Mouse (Mus musculus): Measurements from ENCODE around the gene Gdap2. TPM values are rescaled to one million over a fixed set of nuclear protein-coding genes. Genes with fewer than 3 reads are reported as not detected.

Gene Gdap2
- polyA plus RNA-seq, 1 experiment from 2014 or later = 33.1 TPM

DNA sequence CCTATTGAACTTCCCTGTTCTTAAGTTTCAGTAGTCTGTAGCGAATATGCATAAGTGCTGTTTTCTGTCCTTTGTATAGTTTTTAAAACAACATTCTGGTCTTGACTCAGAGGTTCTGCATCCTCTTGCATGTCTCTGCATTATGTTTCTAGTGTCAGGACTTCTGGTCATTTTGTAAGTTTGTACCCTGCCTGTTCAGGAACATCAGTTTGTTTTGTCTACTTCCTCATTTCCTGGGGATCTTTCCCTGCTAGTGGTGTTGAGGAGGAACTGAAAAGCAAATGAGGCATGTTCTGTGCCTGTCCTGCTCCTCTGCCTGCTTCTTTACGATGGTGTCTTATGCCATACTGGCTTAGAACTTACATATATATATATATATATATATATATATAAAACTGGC is 13.8 kb downstream of the Gdap2 start:
- Histone ChIP-seq H3K4me2 (ENCODE audit: low read depth, low read length, severe bottlenecking) (no peak overlapping the region), H3K9ac (ENCODE audit: low read length) (no peak overlapping the region), H3K36me3 (ENCODE audit: control insufficient read depth, insufficient read depth, low read length) (no peaks in the 10 kb centered on the region; the same call in 1 of the 2 replicates), H3K27ac (ENCODE audit: low read depth, low read length) (no peak overlapping the region), H3K9me3 (ENCODE audit: control insufficient read depth, low read length) (no peaks in the 10 kb centered on the region), H3K4me3 (ENCODE audit: low read depth, low read length) (no peak overlapping the region), H3K4me1 (replicated peaks; ENCODE audit: control insufficient read depth, insufficient read depth, low read length) (no peaks in the 10 kb centered on the region), H3K27me3 (ENCODE audit: control insufficient read depth, insufficient read depth, low read length) (no peaks in the 10 kb centered on the region)
- 87% methylated on average over 2 of the region's 2 CpGs for WGBS
- DNase-seq (ENCODE audit: low spot score) = no peak
- ATAC-seq (replicated peaks; ENCODE audit: low FRiP score) = no peak

DNA sequence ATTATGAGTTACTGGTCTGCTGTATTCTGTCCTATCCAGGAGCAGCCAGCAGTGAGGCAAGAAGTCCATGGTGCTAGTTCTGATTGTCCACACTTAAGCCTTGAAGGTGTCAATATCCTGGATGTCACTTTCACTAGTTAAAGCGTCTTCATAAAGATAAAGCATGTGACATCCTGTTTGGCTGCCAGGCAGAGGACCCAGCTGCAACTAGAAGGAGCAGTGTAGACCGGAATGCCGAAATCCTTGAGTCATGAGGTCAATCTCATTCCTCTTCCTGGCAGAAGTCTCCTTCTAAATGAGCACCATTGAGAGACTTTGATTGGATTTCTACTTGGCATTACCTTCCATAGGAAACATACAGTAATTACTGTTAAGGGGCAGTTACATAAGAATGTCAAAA is 18.3 kb downstream of the Gdap2 start:
- 89% methylated on average over 3 of the region's 3 CpGs for WGBS
- H3K27me3 ChIP-seq (ENCODE audit: control insufficient read depth, insufficient read depth, low read length) = no peaks in the 10 kb centered on the region
- ATAC-seq (replicated peaks; ENCODE audit: low FRiP score) (no peak), DNase-seq (ENCODE audit: low spot score) (no peak)
- H3K36me3 ChIP-seq (ENCODE audit: control insufficient read depth, insufficient read depth, low read length) = no peaks in the 10 kb centered on the region; the same call in 1 of the 2 replicates
- H3K4me3 ChIP-seq (ENCODE audit: low read depth, low read length) = no peak overlapping the region
- H3K4me2 ChIP-seq (ENCODE audit: low read depth, low read length, severe bottlenecking) = no peak overlapping the region
- H3K9ac ChIP-seq (ENCODE audit: low read length) = no peak overlapping the region
- H3K4me1 ChIP-seq (replicated peaks; ENCODE audit: control insufficient read depth, insufficient read depth, low read length) = no peaks in the 10 kb centered on the region
- H3K27ac ChIP-seq (ENCODE audit: low read depth, low read length) = no peak overlapping the region
- no peaks in the 10 kb centered on the region for H3K9me3 ChIP-seq (ENCODE audit: control insufficient read depth, low read length)

DNA sequence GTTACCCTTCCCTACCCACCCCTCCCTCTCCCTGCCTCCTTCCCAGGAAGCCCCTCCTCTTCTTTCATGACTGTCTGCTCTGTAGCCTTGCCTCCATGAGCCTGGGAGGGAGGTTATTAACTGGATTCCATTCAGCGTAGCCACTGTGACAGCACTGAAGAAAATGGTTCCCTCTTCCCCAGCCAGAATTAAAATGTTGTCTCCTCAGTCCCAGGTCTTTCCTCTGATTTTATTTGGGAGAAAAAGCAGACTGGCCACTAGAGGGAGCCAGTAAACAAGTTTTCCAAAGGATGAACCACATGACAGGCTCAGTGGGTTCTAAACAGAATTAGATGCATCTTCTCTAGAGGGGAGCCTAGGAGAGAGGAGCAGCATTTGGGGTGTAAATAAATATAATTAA is 27.3 kb downstream of the Gdap2 start:
- H3K9ac ChIP-seq (ENCODE audit: low read length) = no peak overlapping the region
- peak; percentile 63; the same call in 1 of the 2 replicates for ATAC-seq (replicated peaks; ENCODE audit: low FRiP score)
- H3K36me3 ChIP-seq (ENCODE audit: control insufficient read depth, insufficient read depth, low read length) = no peaks in the 10 kb centered on the region
- no peak overlapping the region for H3K4me3 ChIP-seq (ENCODE audit: low read depth, low read length)
- H3K27me3 ChIP-seq (ENCODE audit: control insufficient read depth, insufficient read depth, low read length) = no peaks in the 10 kb centered on the region
- no peaks in the 10 kb centered on the region for H3K9me3 ChIP-seq (ENCODE audit: control insufficient read depth, low read length)
- no peak overlapping the region for H3K27ac ChIP-seq (ENCODE audit: low read depth, low read length)
- peak; percentile 63 for DNase-seq (ENCODE audit: low spot score)
- H3K4me2 ChIP-seq (ENCODE audit: low read depth, low read length, severe bottlenecking) = no peak overlapping the region
- no peaks in the 10 kb centered on the region for H3K4me1 ChIP-seq (replicated peaks; ENCODE audit: control insufficient read depth, insufficient read depth, low read length)
- 44% methylated on average over 1 of the region's 1 CpGs for WGBS

DNA sequence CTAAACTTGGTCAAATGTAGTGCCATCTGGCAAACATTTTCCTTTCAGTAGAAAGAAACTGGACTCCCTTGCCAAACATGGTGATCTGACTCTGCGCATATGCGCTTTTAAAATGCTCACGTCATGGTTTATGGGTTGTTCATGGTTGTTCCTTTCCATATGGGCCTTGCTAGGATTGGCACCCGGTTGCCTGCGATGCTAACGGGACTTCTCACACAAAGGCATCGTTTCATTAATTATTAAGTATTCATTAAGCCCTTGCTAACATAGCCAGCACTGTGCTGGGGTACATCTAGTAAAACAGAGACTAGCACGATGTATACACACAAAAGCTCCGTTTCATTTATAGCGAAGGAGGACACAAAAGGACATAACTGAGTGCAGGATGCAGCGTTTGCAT is 27.7 kb downstream of the Gdap2 start:
- no peaks in the 10 kb centered on the region for H3K4me1 ChIP-seq (replicated peaks; ENCODE audit: control insufficient read depth, insufficient read depth, low read length)
- H3K27ac ChIP-seq (ENCODE audit: low read depth, low read length) = no peak overlapping the region
- no peaks in the 10 kb centered on the region for H3K27me3 ChIP-seq (ENCODE audit: control insufficient read depth, insufficient read depth, low read length)
- ATAC-seq (replicated peaks; ENCODE audit: low FRiP score) (no peak), DNase-seq (ENCODE audit: low spot score) (no peak)
- no peaks in the 10 kb centered on the region for H3K9me3 ChIP-seq (ENCODE audit: control insufficient read depth, low read length)
- 84% methylated on average over 11 of the region's 11 CpGs for WGBS
- H3K4me3 ChIP-seq (ENCODE audit: low read depth, low read length) = no peak overlapping the region
- H3K9ac ChIP-seq (ENCODE audit: low read length) = no peak overlapping the region
- no peaks in the 10 kb centered on the region for H3K36me3 ChIP-seq (ENCODE audit: control insufficient read depth, insufficient read depth, low read length)
- no peak overlapping the region for H3K4me2 ChIP-seq (ENCODE audit: low read depth, low read length, severe bottlenecking)

DNA sequence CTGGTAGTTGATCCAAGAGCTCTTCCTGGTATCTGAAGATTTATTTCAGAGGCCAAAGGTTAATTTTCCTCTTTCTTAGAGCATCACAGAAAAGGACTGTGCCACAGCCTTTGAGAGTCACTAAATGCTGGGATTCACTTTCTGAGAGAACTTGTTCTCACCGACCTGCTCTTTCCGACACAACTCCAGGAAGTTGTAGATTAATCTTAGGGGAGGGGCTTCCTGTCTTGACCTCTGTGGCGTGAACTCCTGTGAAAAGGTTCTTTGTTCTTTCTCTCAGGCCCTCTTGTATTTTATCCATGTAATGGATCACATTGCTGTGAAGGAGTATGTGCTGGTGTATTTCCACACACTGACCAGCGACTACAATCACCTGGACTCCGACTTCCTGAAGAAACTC is 32.0 kb downstream of the Gdap2 start:
- 0 out of 2 replicates have a peak, but pooled peaks cover 2% of the 10 kb centered on the region for H3K36me3 ChIP-seq (ENCODE audit: control insufficient read depth, insufficient read depth, low read length)
- no peak overlapping the region for H3K27ac ChIP-seq (ENCODE audit: low read depth, low read length)
- H3K27me3 ChIP-seq (ENCODE audit: control insufficient read depth, insufficient read depth, low read length) = no peaks in the 10 kb centered on the region
- no peak for ATAC-seq (replicated peaks; ENCODE audit: low FRiP score)
- H3K4me1 ChIP-seq (replicated peaks; ENCODE audit: control insufficient read depth, insufficient read depth, low read length) = no peaks in the 10 kb centered on the region
- H3K4me3 ChIP-seq (ENCODE audit: low read depth, low read length) = no peak overlapping the region
- H3K9ac ChIP-seq (ENCODE audit: low read length) = no peak overlapping the region
- H3K4me2 ChIP-seq (ENCODE audit: low read depth, low read length, severe bottlenecking) = no peak overlapping the region
- no peak for DNase-seq (ENCODE audit: low spot score)
- 64% methylated on average over 5 of the region's 5 CpGs for WGBS
- no peaks in the 10 kb centered on the region for H3K9me3 ChIP-seq (ENCODE audit: control insufficient read depth, low read length)

DNA sequence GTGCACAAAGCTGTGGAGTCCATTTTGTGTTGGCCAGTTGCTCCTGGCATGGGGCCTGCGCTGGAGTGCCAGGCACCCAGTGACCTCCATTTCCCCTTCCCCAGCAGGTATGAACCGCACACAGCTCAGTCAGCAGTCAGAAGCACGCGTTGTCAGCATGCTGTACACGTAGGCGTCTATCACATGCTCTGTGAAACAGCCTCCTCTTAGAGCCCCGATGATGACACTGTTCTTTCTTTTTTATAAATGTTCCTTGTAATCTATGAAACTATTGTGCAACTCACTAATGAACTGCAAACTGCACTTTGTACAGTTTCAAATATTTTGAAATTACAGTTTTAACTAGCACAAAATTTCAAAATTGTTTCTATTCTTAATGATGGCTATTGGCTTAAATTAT is 39.4 kb downstream of the Gdap2 start:
- Histone ChIP-seq H3K9me3 (ENCODE audit: control insufficient read depth, low read length) (no peaks in the 10 kb centered on the region), H3K36me3 (ENCODE audit: control insufficient read depth, insufficient read depth, low read length) (peaks cover 2% of the 10 kb centered on the region; the same call in 1 of the 2 replicates), H3K27me3 (ENCODE audit: control insufficient read depth, insufficient read depth, low read length) (no peaks in the 10 kb centered on the region), H3K4me1 (replicated peaks; ENCODE audit: control insufficient read depth, insufficient read depth, low read length) (no peaks in the 10 kb centered on the region), H3K4me2 (ENCODE audit: low read depth, low read length, severe bottlenecking) (no peak overlapping the region), H3K4me3 (ENCODE audit: low read depth, low read length) (no peak overlapping the region), H3K9ac (ENCODE audit: low read length) (no peak overlapping the region), H3K27ac (ENCODE audit: low read depth, low read length) (no peak overlapping the region)
- WGBS = 95% methylated on average over 7 of the region's 7 CpGs
- ATAC-seq (replicated peaks; ENCODE audit: low FRiP score) (no peak), DNase-seq (ENCODE audit: low spot score) (no peak)

DNA sequence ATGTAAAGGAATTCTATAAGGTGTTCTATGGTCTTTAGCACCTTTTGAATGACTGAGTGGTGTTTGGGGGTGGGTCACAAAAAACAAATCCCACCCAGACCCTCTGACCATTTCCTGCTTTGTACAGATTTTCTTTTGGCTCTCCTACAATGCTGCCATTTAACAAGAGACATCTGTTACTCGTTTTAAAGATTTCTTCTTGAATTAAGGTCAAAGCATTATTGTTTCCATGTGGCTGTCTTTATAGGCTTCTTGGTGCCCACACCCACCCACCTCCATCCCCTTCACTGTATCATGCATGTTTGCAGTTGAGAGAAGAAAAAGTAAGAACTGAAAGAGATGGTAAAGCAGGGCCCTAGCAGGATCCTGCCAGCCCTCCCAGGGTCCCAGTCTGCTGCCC is 44.8 kb downstream of the Gdap2 start:
- Histone ChIP-seq H3K27me3 (ENCODE audit: control insufficient read depth, insufficient read depth, low read length) (no peaks in the 10 kb centered on the region), H3K4me2 (ENCODE audit: low read depth, low read length, severe bottlenecking) (no peak overlapping the region), H3K4me3 (ENCODE audit: low read depth, low read length) (no peak overlapping the region), H3K36me3 (ENCODE audit: control insufficient read depth, insufficient read depth, low read length) (no peaks in the 10 kb centered on the region; the same call in 1 of the 2 replicates), H3K27ac (ENCODE audit: low read depth, low read length) (no peak overlapping the region), H3K9me3 (ENCODE audit: control insufficient read depth, low read length) (no peaks in the 10 kb centered on the region), H3K9ac (ENCODE audit: low read length) (no peak overlapping the region), H3K4me1 (replicated peaks; ENCODE audit: control insufficient read depth, insufficient read depth, low read length) (no peaks in the 10 kb centered on the region)
- ATAC-seq (replicated peaks; ENCODE audit: low FRiP score) (no peak), DNase-seq (ENCODE audit: low spot score) (no peak)
- 59% methylated on average over 1 of the region's 1 CpGs for WGBS

DNA sequence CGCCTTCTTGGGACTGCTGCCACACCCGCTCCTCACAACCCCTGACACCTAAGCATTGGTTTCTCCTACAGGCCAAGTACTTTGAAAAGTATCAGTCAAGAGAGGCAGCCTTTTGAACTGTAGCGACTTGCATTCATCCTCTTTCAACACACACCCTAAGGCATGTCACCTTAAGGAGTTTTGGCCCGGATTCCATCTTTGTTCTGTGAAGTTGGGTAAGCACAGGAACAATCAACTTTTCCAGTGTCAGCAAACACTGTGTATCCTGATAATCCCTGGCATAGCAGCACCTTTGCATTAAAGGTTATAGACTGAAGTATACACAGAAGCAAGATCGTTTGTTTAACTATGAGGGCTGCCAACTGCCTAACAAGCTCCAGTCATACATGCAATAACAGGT is 53.3 kb downstream of the Gdap2 start:
- Histone ChIP-seq H3K36me3 (ENCODE audit: control insufficient read depth, insufficient read depth, low read length) (no peaks in the 10 kb centered on the region), H3K27ac (ENCODE audit: low read depth, low read length) (no peak overlapping the region), H3K9me3 (ENCODE audit: control insufficient read depth, low read length) (no peaks in the 10 kb centered on the region), H3K9ac (ENCODE audit: low read length) (no peak overlapping the region), H3K27me3 (ENCODE audit: control insufficient read depth, insufficient read depth, low read length) (no peaks in the 10 kb centered on the region), H3K4me3 (ENCODE audit: low read depth, low read length) (no peak overlapping the region), H3K4me1 (replicated peaks; ENCODE audit: control insufficient read depth, insufficient read depth, low read length) (no peaks in the 10 kb centered on the region), H3K4me2 (ENCODE audit: low read depth, low read length, severe bottlenecking) (no peak overlapping the region)
- DNase-seq (ENCODE audit: low spot score) (no peak), ATAC-seq (replicated peaks; ENCODE audit: low FRiP score) (no peak)
- 84% methylated on average over 5 of the region's 5 CpGs for WGBS

DNA sequence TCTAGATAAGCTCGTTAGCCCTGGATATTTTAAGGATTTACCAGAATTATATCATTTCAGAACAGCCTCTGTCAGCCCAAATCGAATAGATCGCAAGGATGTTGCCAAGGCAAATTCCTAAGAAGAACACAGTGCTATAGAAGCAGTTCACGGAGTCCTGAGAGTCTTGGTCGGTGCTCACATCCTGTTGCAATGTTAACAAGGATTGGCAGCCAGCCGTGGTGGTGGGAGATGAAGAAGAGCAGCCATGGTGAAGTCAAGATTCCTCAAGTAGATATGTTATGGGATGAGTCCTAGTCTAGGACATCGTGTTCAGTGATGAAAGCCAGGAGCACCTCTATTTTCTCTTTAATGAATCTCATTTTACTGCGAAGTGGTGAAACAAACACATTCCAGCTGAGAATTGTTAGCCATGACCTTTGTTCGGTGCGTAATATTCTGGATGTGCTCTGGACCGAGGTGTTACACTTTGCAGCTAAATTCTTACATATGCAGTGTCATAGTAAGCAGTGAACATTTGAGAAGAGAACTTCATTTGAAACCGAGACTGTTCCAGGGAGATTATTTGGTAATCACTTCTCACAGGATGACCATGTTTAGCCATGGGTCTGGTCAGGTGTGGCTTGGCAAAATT is 63.3 kb downstream of the Gdap2 start:
- no peak for DNase-seq (ENCODE audit: low spot score)
- no peaks in the 10 kb centered on the region for H3K27me3 ChIP-seq (ENCODE audit: control insufficient read depth, insufficient read depth, low read length)
- ATAC-seq (replicated peaks; ENCODE audit: low FRiP score) = no peak
- H3K9me3 ChIP-seq (ENCODE audit: control insufficient read depth, low read length) = no peaks in the 10 kb centered on the region
- H3K4me2 ChIP-seq (ENCODE audit: low read depth, low read length, severe bottlenecking) = no peak overlapping the region
- no peaks in the 10 kb centered on the region for H3K4me1 ChIP-seq (replicated peaks; ENCODE audit: control insufficient read depth, insufficient read depth, low read length)
- 87% methylated on average over 12 of the region's 12 CpGs for WGBS
- H3K36me3 ChIP-seq (ENCODE audit: control insufficient read depth, insufficient read depth, low read length) = no peaks in the 10 kb centered on the region
- no peak overlapping the region for H3K9ac ChIP-seq (ENCODE audit: low read length)
- H3K27ac ChIP-seq (ENCODE audit: low read depth, low read length) = no peak overlapping the region
- H3K4me3 ChIP-seq (ENCODE audit: low read depth, low read length) = no peak overlapping the region
